Mouse (Mus musculus) liver, adult 2 months (tissue): Measurements from ENCODE around the gene Csdc2.

Experiments used
- CTCF ChIP-seq: fragments of 200-500 bp; IDR thresholded peaks from 2 replicates; pipeline ENCODE4 v1.5.1; 2011; ENCODE audit warnings: low read depth, low read length, control low read depth
- POLR2A ChIP-seq: fragments of 200-500 bp; IDR thresholded peaks from 2 replicates; pipeline ENCODE4 v1.6.1; 2011; ENCODE audit warnings: low read length, control low read depth; ENCODE audit not compliant: insufficient read depth; ENCODE audit errors: extremely low read depth

DNA sequence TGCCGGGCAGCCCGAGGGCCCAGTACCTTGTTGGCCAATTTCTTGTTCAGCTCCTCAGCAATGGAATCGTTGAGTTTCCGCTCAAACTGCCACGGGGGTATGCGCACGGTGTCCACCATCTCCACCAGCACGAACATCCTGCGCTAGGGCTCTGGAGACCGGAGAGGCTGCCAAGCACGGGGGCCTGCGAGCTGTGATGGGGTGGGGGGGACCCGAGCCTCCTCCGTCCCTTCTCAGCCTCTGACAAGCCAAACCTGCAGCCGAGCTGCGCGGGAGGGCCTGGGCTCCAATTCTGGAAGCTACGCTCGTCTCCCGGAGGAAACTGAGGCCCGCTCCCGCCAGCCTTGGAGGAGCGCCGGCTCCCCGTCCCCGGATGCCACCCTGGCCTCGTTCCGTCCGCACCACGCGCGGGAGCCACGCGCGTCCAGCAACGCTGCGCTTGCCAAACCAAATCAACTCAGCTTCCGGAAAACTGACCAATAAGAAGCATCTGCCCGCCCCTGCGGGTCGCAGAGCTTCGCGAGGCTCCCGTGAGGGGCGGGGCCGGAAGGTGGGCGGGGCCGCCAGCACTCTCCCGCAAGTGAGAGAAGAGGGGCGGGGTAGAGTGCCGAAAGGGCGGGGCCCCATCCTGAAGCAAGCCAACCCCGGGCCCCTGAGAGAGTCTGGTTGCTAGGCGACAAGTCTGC is 10.7 kb upstream of the Csdc2 start, which contains the start of gene Polr3h:
- TF ChIP-seq POLR2A: no peak
- no peak for TF ChIP-seq CTCF
